Mouse (Mus musculus) lung, embryonic 14.5 days (tissue): ENCODE results near the gene LTO1. TPM values are rescaled to one million over a fixed set of nuclear protein-coding genes. Genes with fewer than 3 reads are reported as not detected.

ENCODE experiments used
- ATAC-seq: fragments of 200-750 bp; cut with Nextera tagmentation; 2 replicates; pipeline ENCODE4 v1.8.0; 2017; ENCODE audit warnings: mild to moderate bottlenecking, moderate TSS enrichment, moderate library complexity; ENCODE audit not compliant: insufficient read depth
- DNase-seq: peaks from one replicate; pipeline ENCODE4 v3.0.0-alpha.2; 2015
- H3K27ac ChIP-seq: fragments of 300-500 bp; sonication (generic); 2 replicates; pipeline ENCODE4 v1.5.1; 2014; ENCODE audit warnings: low read depth, mild to moderate bottlenecking, moderate library complexity
- H3K27me3 ChIP-seq: fragments of 300-500 bp; sonication (generic); 2 replicates; pipeline ENCODE4 v1.6.1; 2014; ENCODE audit warnings: low read length, control low read depth; ENCODE audit not compliant: insufficient read depth
- H3K36me3 ChIP-seq: fragments of 300-500 bp; sonication (generic); 2 replicates; pipeline ENCODE4 v1.6.1; 2014; ENCODE audit warnings: control low read depth; ENCODE audit not compliant: insufficient read depth
- H3K4me1 ChIP-seq: fragments of 300-500 bp; sonication (generic); 2 replicates; pipeline ENCODE4 v1.6.1; 2014; ENCODE audit warnings: antibody characterized with exemption, control low read depth; ENCODE audit not compliant: insufficient read depth
- H3K4me2 ChIP-seq: fragments of 300-500 bp; sonication (generic); 2 replicates; pipeline ENCODE4 v1.6.1; 2014; ENCODE audit warnings: mild to moderate bottlenecking
- H3K4me3 ChIP-seq: fragments of 300-500 bp; sonication (generic); 2 replicates; pipeline ENCODE4 v1.5.1; 2014; ENCODE audit warnings: low read depth, low read length
- H3K9ac ChIP-seq: fragments of 300-500 bp; sonication (generic); 2 replicates; pipeline ENCODE4 v1.6.1; 2014
- H3K9me3 ChIP-seq: fragments of 300-500 bp; sonication (generic); 2 replicates; pipeline ENCODE4 v1.6.1; 2016; ENCODE audit warnings: low read depth, low read length, control low read depth
- CTCF ChIP-seq: IDR thresholded peaks from 2 replicates; pipeline ENCODE4 v1.5.1; 2016; ENCODE audit warnings: antibody characterized with exemption, low read depth
- WGBS: fragments of 180-500 bp; shearing (Covaris S2); extraction: QIAGEN DNeasy Blood & Tissue Kit; methylation state at CpG from one replicate; pipeline ENCODE4 v1.1.7; 2014; 5-methylcytosine and 5-hydroxymethylcytosine counted together
- polyA plus RNA-seq: library from polyadenylated mRNA; unstranded; fragments of >200 nt; fragmentation: Nextera tagmentation; extraction: Ambion mirVana; gene quantifications from 2 replicates; pipeline ENCODE4 v1.2.1, GENCODE M21; 2014

The LTO1 gene
- polyA plus RNA-seq, 1 experiment from 2014 or later = 22.3 TPM

GRCm38 (mm10) chr7:144928009-144928888 lies 13.3 kb downstream of the LTO1 start:
- no peaks in the 10 kb centered on the region for H3K4me1 ChIP-seq
- WGBS = 61% methylated on average over 4 of the region's 4 CpGs
- H3K27ac ChIP-seq = no peak overlapping the region
- DNase-seq (no peak), ATAC-seq (no peak)
- TF ChIP-seq CTCF = no peak
- H3K36me3 ChIP-seq = peaks cover 43% of the 10 kb centered on the region
- no peak overlapping the region for H3K4me3 ChIP-seq
- no peaks in the 10 kb centered on the region for H3K9me3 ChIP-seq
- H3K9ac ChIP-seq = no peak overlapping the region
- H3K27me3 ChIP-seq = no peaks in the 10 kb centered on the region
- no peak overlapping the region for H3K4me2 ChIP-seq

GRCm38 (mm10) chr7:144928889-144929210 lies 13.9 kb downstream of the LTO1 start:
- DNase-seq (no peak), ATAC-seq (no peak)
- Histone ChIP-seq H3K4me3 (no peak overlapping the region), H3K4me1 (no peaks in the 10 kb centered on the region), H3K9ac (no peak overlapping the region), H3K27me3 (no peaks in the 10 kb centered on the region), H3K4me2 (no peak overlapping the region), H3K27ac (0 out of 2 replicates have a peak overlapping the region, but pooled peaks have one; percentile 15), H3K9me3 (no peaks in the 10 kb centered on the region), H3K36me3 (peaks cover 49% of the 10 kb centered on the region)
- 72% methylated on average over 6 of the region's 6 CpGs for WGBS
- no peak for TF ChIP-seq CTCF

- Histone ChIP-seq H3K9ac (no peak overlapping the region), H3K9me3 (no peaks in the 10 kb centered on the region), H3K4me1 (no peaks in the 10 kb centered on the region), H3K4me2 (no peak overlapping the region), H3K27me3 (no peaks in the 10 kb centered on the region), H3K27ac (0 out of 2 replicates have a peak overlapping the region, but pooled peaks have one; percentile 15), H3K36me3 (peaks cover 56% of the 10 kb centered on the region), H3K4me3 (no peak overlapping the region)
- DNase-seq (no peak), ATAC-seq (no peak)
- WGBS = 61% methylated on average over 8 of the region's 8 CpGs
- no peak for TF ChIP-seq CTCF
Measured at GRCm38 (mm10) chr7:144929506-144929905, 14.6 kb downstream of the LTO1 start.

- Histone ChIP-seq H3K27ac (no peak overlapping the region), H3K4me2 (no peak overlapping the region), H3K36me3 (peaks cover 60% of the 10 kb centered on the region), H3K9me3 (no peaks in the 10 kb centered on the region), H3K4me3 (no peak overlapping the region), H3K27me3 (no peaks in the 10 kb centered on the region), H3K9ac (no peak overlapping the region), H3K4me1 (no peaks in the 10 kb centered on the region)
- DNase-seq (peak; percentile 16), ATAC-seq (no peak)
- TF ChIP-seq CTCF = no peak
- WGBS = 63% methylated on average over 5 of the region's 5 CpGs
Measured at GRCm38 (mm10) chr7:144929931-144930330, 15.0 kb downstream of the LTO1 start.

- 14% methylated on average over 3 of the region's 3 CpGs for WGBS
- TF ChIP-seq CTCF = peak; percentile 68
- Histone ChIP-seq H3K9me3 (no peaks in the 10 kb centered on the region), H3K4me2 (no peak overlapping the region), H3K27ac (no peak overlapping the region), H3K4me3 (no peak overlapping the region), H3K9ac (no peak overlapping the region), H3K4me1 (no peaks in the 10 kb centered on the region), H3K27me3 (no peaks in the 10 kb centered on the region), H3K36me3 (peaks cover 78% of the 10 kb centered on the region)
- peak; percentile 64 for DNase-seq
- ATAC-seq = no peak
Measured at GRCm38 (mm10) chr7:144931778-144932177, 16.9 kb downstream of the LTO1 start.

GRCm38 (mm10) chr7:144932389-144932937 lies 17.6 kb downstream of the LTO1 start:
- H3K9me3 ChIP-seq = no peaks in the 10 kb centered on the region
- WGBS = 71% methylated on average over 18 of the region's 18 CpGs
- H3K36me3 ChIP-seq = peaks cover 85% of the 10 kb centered on the region
- H3K27ac ChIP-seq = no peak overlapping the region
- H3K4me2 ChIP-seq = no peak overlapping the region
- no peak overlapping the region for H3K4me3 ChIP-seq
- DNase-seq = no peak
- H3K27me3 ChIP-seq = no peaks in the 10 kb centered on the region
- no peaks in the 10 kb centered on the region for H3K4me1 ChIP-seq
- no peak for TF ChIP-seq CTCF
- ATAC-seq = no peak
- no peak overlapping the region for H3K9ac ChIP-seq

- Histone ChIP-seq H3K4me1 (no peaks in the 10 kb centered on the region), H3K27me3 (peaks cover 5% of the 10 kb centered on the region; the same call in 1 of the 2 replicates), H3K4me2 (no peak overlapping the region), H3K9ac (no peak overlapping the region), H3K9me3 (no peaks in the 10 kb centered on the region), H3K4me3 (no peak overlapping the region), H3K36me3 (peaks cover 89% of the 10 kb centered on the region), H3K27ac (no peak overlapping the region)
- TF ChIP-seq CTCF = no peak
- 86% methylated on average over 3 of the region's 3 CpGs for WGBS
- no peak for ATAC-seq
- DNase-seq = no peak
Measured at GRCm38 (mm10) chr7:144933336-144933735, 18.4 kb downstream of the LTO1 start.
